Comparison of ENCODE assay signal across 31 mouse cellular contexts in genomic region chr2:154185319-154185718, GRCm38 (mm10). TPM values are rescaled to one million over a fixed set of nuclear protein-coding genes. Genes with fewer than 3 reads are reported as not detected.
DNase-seq lines count a peak whose midpoint lies in the region; ATAC-seq and TF ChIP-seq lines count a peak whose summit lies in the region.
"Had no signal": no experiment of that assay in that cellular context is flagged by ENCODE, and none has a peak within 500 bp of the region (broad histone marks: within the 10 kb centered on the region; RNA-seq: fewer than 3 reads in every experiment).

No protein-coding gene starts in this region.

- H3K4me1 ChIP-seq in heart, embryonic 15.5 days (replicated peaks) = peaks cover 4% of the 10 kb centered on the region; the same call in 1 of the 2 replicates
- no peaks in the 10 kb centered on the region for H3K4me1 ChIP-seq in lung, postnatal 0 days (ENCODE audit: insufficient read depth, low read depth, low read length)
- H3K4me1 ChIP-seq: intestine, embryonic 15.5 days; limb, embryonic 13.5 days; liver, embryonic 12.5 days; midbrain, embryonic 15.5 days; neural tube, embryonic 12.5 days had no signal

- WGBS in heart, embryonic 15.5 days = 81% methylated on average over 6 of the region's 6 CpGs
- WGBS in lung, postnatal 0 days = 38% methylated on average over 6 of the region's 6 CpGs

- H3K4me2 ChIP-seq in heart, embryonic 15.5 days = no peak overlapping the region
- no peak overlapping the region for H3K4me2 ChIP-seq in lung, postnatal 0 days (replicated peaks; ENCODE audit: low read depth, low read length)
- H3K4me2 ChIP-seq: intestine, embryonic 15.5 days; limb, embryonic 13.5 days; liver, embryonic 12.5 days; midbrain, embryonic 15.5 days; neural tube, embryonic 12.5 days had no signal

- H3K27me3 ChIP-seq in heart, embryonic 15.5 days = no peaks in the 10 kb centered on the region
- H3K27me3 ChIP-seq in lung, postnatal 0 days (replicated peaks; ENCODE audit: insufficient read depth, low read length) = no peaks in the 10 kb centered on the region
- H3K27me3 ChIP-seq: intestine, embryonic 15.5 days; limb, embryonic 13.5 days; liver, embryonic 12.5 days; midbrain, embryonic 15.5 days; neural tube, embryonic 12.5 days had no signal

- no peaks in the 10 kb centered on the region for H3K36me3 ChIP-seq in heart, embryonic 15.5 days
- no peaks in the 10 kb centered on the region for H3K36me3 ChIP-seq in lung, postnatal 0 days (ENCODE audit: insufficient read depth, low read length)
- H3K36me3 ChIP-seq: intestine, embryonic 15.5 days; limb, embryonic 13.5 days; liver, embryonic 12.5 days; midbrain, embryonic 15.5 days; neural tube, embryonic 12.5 days had no signal

- no peak; the same call in 1 of the 2 replicates for TF ChIP-seq CTCF in lung, postnatal 0 days (IDR thresholded peaks at IDR 0.05)

- no peak overlapping the region for H3K9ac ChIP-seq in heart, embryonic 15.5 days
- H3K9ac ChIP-seq in lung, postnatal 0 days (replicated peaks; ENCODE audit: low read depth) = no peak overlapping the region
- H3K9ac ChIP-seq: intestine, embryonic 15.5 days; limb, embryonic 13.5 days; liver, embryonic 12.5 days; midbrain, embryonic 15.5 days; neural tube, embryonic 12.5 days had no signal

- intact Hi-C loops in heart, postnatal 25 days (cut with DNase I) = no loop called here

- peak overlapping the region; percentile 57 for H3K27ac ChIP-seq in heart, embryonic 15.5 days
- H3K27ac ChIP-seq in lung, postnatal 0 days (ENCODE audit: low read length) = peak overlapping the region; percentile 86
- H3K27ac ChIP-seq: gastrocnemius, adult 2 months; intestine, embryonic 15.5 days; layer of hippocampus, adult 2 months; limb, embryonic 13.5 days; liver, embryonic 12.5 days; macrophage; midbrain, embryonic 15.5 days; neural tube, embryonic 12.5 days had no signal

- H3K9me3 ChIP-seq in heart, embryonic 15.5 days (replicated peaks) = no peaks in the 10 kb centered on the region
- H3K9me3 ChIP-seq in lung, postnatal 0 days (ENCODE audit: low read length) = no peaks in the 10 kb centered on the region
- H3K9me3 ChIP-seq: intestine, embryonic 15.5 days; limb, embryonic 13.5 days; liver, embryonic 12.5 days; midbrain, embryonic 15.5 days; neural tube, embryonic 12.5 days had no signal

- no peak for DNase-seq in heart, postnatal 25 days (ENCODE audit: low spot score)
- DNase-seq in NIH3T3 (ENCODE audit: low read depth) = peak; percentile 41
- peak; percentile 19 for DNase-seq in brain, adult 2 months (ENCODE audit: low read depth, low spot score)
- peak; percentile 90 for DNase-seq in lung, postnatal 0 days (ENCODE audit: low spot score)
- DNase-seq in thymus, postnatal 14 days = no peak
- DNase-seq in right cerebral cortex, postnatal 25 days = no peak
- no peak for DNase-seq in retina, embryonic 14.5 days (ENCODE audit: low spot score)
- DNase-seq: adrenal gland, postnatal 10 days; cerebellum, adult 8-10 months; cerebellum, postnatal 36 days; embryo, embryonic 11 days; gastrocnemius, adult 2 months; heart, postnatal 10 days; kidney, adult 9 months; layer of hippocampus, postnatal 36 days; retina, postnatal 1 day had no signal

- TF ChIP-seq EP300 in lung, postnatal 0 days (IDR thresholded peaks at IDR 0.05) = peak; percentile 57; the same call in 1 of the 2 replicates

- no peak overlapping the region for H3K4me3 ChIP-seq in heart, embryonic 15.5 days
- no peak overlapping the region for H3K4me3 ChIP-seq in lung, postnatal 0 days (ENCODE audit: low read depth, low read length)
- H3K4me3 ChIP-seq: gastrocnemius, adult 2 months; intestine, embryonic 15.5 days; layer of hippocampus, adult 2 months; limb, embryonic 13.5 days; liver, embryonic 12.5 days; midbrain, embryonic 15.5 days; neural tube, embryonic 12.5 days had no signal

- no peak for ATAC-seq in heart, embryonic 15.5 days (replicated peaks; ENCODE audit: insufficient number of reproducible peaks, insufficient read depth, low FRiP score, low read depth)
- ATAC-seq in lung, postnatal 0 days = peak; percentile 91
- ATAC-seq: forebrain, embryonic 14.5 days; hindbrain, embryonic 16.5 days; intestine, embryonic 15.5 days; liver, embryonic 12.5 days; midbrain, embryonic 15.5 days had no signal

RNA-seq across cellular contexts. Expression of gene Bpifb1, which starts 5.3 kb away (rescaled TPM):
- polyA plus RNA-seq in heart, embryonic 15.5 days (2015; fragmentation: Nextera tagmentation; extraction: Ambion mirVana) = 0.22 and 0.31 TPM in 2 replicates
- under 1 TPM in 1 of 2 experiments, not detected in 1; 0.17 TPM for total RNA-seq in heart, postnatal 25 days (2021)
- 7.3 and 7.4 TPM in 2 replicates for polyA plus RNA-seq in lung, postnatal 0 days (2015; fragmentation: Nextera tagmentation; extraction: Ambion mirVana)
- total RNA-seq: adrenal gland, postnatal 10 days; gastrocnemius, adult 2 months; granulocyte monocyte progenitor cell, adult 5-6 weeks had no signal
- polyA plus RNA-seq: limb, embryonic 13.5 days; macrophage; neural tube, embryonic 12.5 days had no signal

RNA-seq across cellular contexts. Expression of gene Bpifa5, which starts 22.9 kb away (rescaled TPM):
- not detected in 2 replicates for polyA plus RNA-seq in heart, embryonic 15.5 days (2015; fragmentation: Nextera tagmentation; extraction: Ambion mirVana)
- not detected for total RNA-seq in heart, postnatal 25 days (2021)
- polyA plus RNA-seq in lung, postnatal 0 days (2015; fragmentation: Nextera tagmentation; extraction: Ambion mirVana) = not detected in 2 replicates
- total RNA-seq: adrenal gland, postnatal 10 days; gastrocnemius, adult 2 months; granulocyte monocyte progenitor cell, adult 5-6 weeks; heart, postnatal 10 days; layer of hippocampus, adult 2 months; layer of hippocampus, postnatal 36 days; left cerebral cortex, postnatal 25 days had no signal
- polyA plus RNA-seq: embryonic facial prominence, embryonic 14.5 days; forebrain, embryonic 14.5 days; frontal cortex, adult 2 months; hindbrain, embryonic 16.5 days; intestine, embryonic 15.5 days; limb, embryonic 13.5 days; liver, embryonic 12.5 days; macrophage; midbrain, embryonic 15.5 days; neural tube, embryonic 12.5 days; stomach, postnatal 0 days had no signal

RNA-seq across cellular contexts. Expression of gene Bpifb5, which starts 38.2 kb away (rescaled TPM):
- 0.16 and 0.49 TPM in 2 replicates for polyA plus RNA-seq in heart, embryonic 15.5 days (2015; fragmentation: Nextera tagmentation; extraction: Ambion mirVana)
- not detected for total RNA-seq in heart, postnatal 25 days (2021)
- 18.2 and 20.4 TPM in 2 replicates for polyA plus RNA-seq in lung, postnatal 0 days (2015; fragmentation: Nextera tagmentation; extraction: Ambion mirVana)
- total RNA-seq: gastrocnemius, adult 2 months; heart, postnatal 10 days; layer of hippocampus, adult 2 months; layer of hippocampus, postnatal 36 days; left cerebral cortex, postnatal 25 days had no signal
- polyA plus RNA-seq: liver, embryonic 12.5 days; macrophage; neural tube, embryonic 12.5 days had no signal

RNA-seq across cellular contexts. Expression of gene Bpifa1, which starts 42.6 kb away (rescaled TPM):
- 0.92 and 21.4 TPM in 2 replicates for polyA plus RNA-seq in heart, embryonic 15.5 days (2015; fragmentation: Nextera tagmentation; extraction: Ambion mirVana)
- total RNA-seq in heart, postnatal 25 days (2021) = not detected
- polyA plus RNA-seq in lung, postnatal 0 days (2015; fragmentation: Nextera tagmentation; extraction: Ambion mirVana) = 5.1 and 5.4 TPM in 2 replicates
- total RNA-seq: adrenal gland, postnatal 10 days; gastrocnemius, adult 2 months; granulocyte monocyte progenitor cell, adult 5-6 weeks; layer of hippocampus, adult 2 months; layer of hippocampus, postnatal 36 days; left cerebral cortex, postnatal 25 days had no signal
- polyA plus RNA-seq: forebrain, embryonic 14.5 days; frontal cortex, adult 2 months; hindbrain, embryonic 16.5 days; intestine, embryonic 15.5 days; limb, embryonic 13.5 days; macrophage; midbrain, embryonic 15.5 days; neural tube, embryonic 12.5 days; stomach, postnatal 0 days had no signal

RNA-seq across cellular contexts. Expression of gene Bpifa3, which starts 55.2 kb away (rescaled TPM):
- not detected in 2 replicates for polyA plus RNA-seq in heart, embryonic 15.5 days (2015; fragmentation: Nextera tagmentation; extraction: Ambion mirVana)
- total RNA-seq in heart, postnatal 25 days (2021) = not detected
- not detected in 2 replicates for polyA plus RNA-seq in lung, postnatal 0 days (2015; fragmentation: Nextera tagmentation; extraction: Ambion mirVana)
- total RNA-seq: adrenal gland, postnatal 10 days; gastrocnemius, adult 2 months; granulocyte monocyte progenitor cell, adult 5-6 weeks; heart, postnatal 10 days; layer of hippocampus, adult 2 months; layer of hippocampus, postnatal 36 days; left cerebral cortex, postnatal 25 days had no signal
- polyA plus RNA-seq: embryonic facial prominence, embryonic 14.5 days; forebrain, embryonic 14.5 days; frontal cortex, adult 2 months; hindbrain, embryonic 16.5 days; intestine, embryonic 15.5 days; limb, embryonic 13.5 days; liver, embryonic 12.5 days; macrophage; midbrain, embryonic 15.5 days; neural tube, embryonic 12.5 days; stomach, postnatal 0 days had no signal

Comparison
In these comparisons a context has a peak if more than half of its experiments do, and no peak if none do; other contexts are left out.
1. DNase-seq: peak in NIH3T3 (single experiment), brain, adult 2 months (single experiment) and lung, postnatal 0 days (single experiment); none in heart, postnatal 25 days (single experiment), thymus, postnatal 14 days (single experiment), right cerebral cortex, postnatal 25 days (single experiment) and retina, embryonic 14.5 days (single experiment).
2. RNA of gene Bpifb5, which starts 38.2 kb away (polyA plus RNA-seq): 18.2 to 20.4 TPM in lung, postnatal 0 days; 0.16 to 0.49 TPM in heart, embryonic 15.5 days; every median in the first group is over 10 times any median in the second.